Mouse (Mus musculus): ENCODE measurements around the gene Ddost. TPM values are rescaled to one million over a fixed set of nuclear protein-coding genes. Genes with fewer than 3 reads are reported as not detected.
"Not testable (repeated sequence)": the region's sequence is repeated elsewhere in the genome, so short reads cannot be mapped to it uniquely, and the experiment has no call there.

Gene Ddost
- total RNA-seq, 2 experiments from 2014 or later: 30.6 to 37.0 TPM

DNA sequence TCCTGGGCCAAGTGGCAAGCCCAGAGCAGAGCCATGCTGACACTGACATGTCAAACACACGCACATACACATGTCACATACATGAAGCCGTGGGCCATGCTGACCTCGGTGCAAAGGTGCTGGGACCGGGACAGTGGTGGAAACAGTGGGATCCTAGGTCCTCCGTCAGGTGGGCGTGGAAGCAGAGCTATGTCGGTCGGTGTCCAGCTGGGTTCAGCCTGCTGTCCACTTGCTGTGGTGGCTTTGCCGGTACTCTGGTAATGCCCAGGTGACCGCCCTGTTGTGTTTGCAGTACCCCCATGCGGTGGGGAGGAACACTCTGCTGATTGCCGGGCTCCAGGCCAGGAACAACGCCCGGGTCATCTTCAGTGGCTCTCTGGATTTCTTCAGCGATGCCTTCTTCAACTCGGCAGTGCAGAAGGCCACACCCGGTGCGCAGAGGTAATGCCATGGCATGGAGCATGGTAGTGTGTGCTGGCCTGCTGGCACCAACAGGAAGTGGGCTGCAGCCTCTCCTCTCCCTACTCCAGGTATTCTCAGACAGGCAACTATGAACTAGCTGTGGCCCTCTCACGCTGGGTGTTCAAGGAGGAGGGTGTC, 5.9 kb downstream of the Ddost start:
- DNase-seq: no peak

GRCm38 (mm10) chr4:138311595-138311994, 7.1 kb downstream of the Ddost start:
- DNase-seq: no peak

- no peak for DNase-seq
These were observed 7.6 kb downstream of the Ddost start for GRCm38 (mm10) chr4:138312105-138312504.

- DNase-seq: no peak
These were observed 8.5 kb downstream of the Ddost start for GRCm38 (mm10) chr4:138313021-138313420.

DNA sequence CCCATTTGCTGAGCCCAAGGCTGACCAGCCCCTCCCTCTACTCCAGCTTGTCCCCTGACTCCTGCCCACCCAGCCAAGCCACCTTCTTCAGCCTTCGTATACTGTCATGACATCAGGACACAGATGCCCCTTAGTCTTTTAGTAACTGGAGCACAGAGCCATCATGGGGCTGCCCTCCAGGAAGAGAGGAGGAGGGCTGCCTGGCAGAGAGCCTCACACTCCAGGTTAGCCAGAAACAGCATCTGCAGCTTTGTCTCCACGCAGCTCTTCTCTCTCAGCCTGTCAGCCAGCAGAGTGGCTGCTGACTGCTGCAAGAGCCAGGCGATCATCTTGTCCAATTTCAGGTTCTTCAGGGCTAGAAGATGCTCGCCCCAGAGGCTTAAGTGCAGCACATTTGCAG, 9.3 kb downstream of the Ddost start:
- DNase-seq: no peak

DNA sequence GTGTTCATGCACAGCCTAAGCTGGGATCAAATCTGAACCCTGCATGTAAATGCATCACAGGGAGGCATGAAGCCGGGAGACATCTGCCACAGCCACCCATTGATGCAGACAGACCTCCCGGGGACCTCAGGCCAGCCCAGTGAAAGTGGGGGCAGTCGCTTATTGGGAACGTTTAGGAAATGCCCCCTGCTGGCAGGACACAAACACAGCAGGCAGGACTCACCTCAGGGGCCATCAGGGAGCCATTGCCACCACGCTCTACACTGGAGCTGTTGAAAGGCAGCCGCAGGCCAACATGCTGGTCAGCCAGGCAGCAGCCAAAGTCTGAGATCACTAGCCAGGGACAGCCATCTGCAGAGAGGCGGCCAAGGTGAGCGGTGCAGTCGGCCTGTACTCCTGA, 11.3 kb downstream of the Ddost start:
- DNase-seq: no peak

- DNase-seq: no peak
These were observed 11.8 kb downstream of the Ddost start for GRCm38 (mm10) chr4:138316369-138316768.

- no peak for DNase-seq
These were observed 14.2 kb downstream of the Ddost start for GRCm38 (mm10) chr4:138318509-138319266.

GRCm38 (mm10) chr4:138319508-138319907, 15.0 kb downstream of the Ddost start:
- peak; percentile 63 for DNase-seq

DNA sequence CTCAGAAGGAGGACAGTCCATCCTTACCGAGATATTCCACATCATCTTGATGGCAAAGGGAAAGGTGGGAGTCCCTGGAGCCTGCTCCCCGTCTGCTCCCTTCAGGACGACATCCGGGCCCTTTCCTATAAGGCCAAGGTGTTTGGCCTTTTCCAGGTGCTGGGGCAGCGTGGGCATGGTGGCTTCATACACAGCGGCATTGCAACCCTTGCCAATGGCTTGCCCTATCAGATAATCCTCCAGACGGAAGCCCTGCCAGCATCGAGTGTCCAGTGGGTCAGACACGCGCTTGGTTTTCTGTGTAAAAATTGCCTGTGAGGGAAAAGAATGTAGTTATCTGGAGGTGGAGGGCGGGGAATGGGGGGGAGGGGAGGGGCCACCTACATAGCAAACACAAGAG, 16.2 kb downstream of the Ddost start:
- DNase-seq: no peak

DNA sequence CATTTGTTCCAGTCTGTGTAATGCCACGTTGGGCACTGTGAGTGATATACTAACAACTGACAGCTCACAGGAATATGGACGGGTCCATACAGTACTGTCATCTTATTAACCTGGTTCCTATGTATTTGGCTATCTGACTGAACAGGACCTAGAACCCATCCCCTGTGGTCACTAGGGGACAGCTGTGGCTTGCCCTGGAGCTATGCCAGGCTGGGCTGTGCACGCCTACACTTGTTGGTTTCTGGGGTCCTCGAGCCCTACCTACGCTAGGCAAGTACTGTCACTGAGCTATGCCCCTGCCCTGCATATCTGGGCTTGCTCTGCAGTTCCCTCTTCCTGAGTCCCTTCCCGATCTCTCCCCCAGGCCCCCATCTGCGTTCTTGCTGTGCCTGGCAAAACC, 17.0 kb downstream of the Ddost start:
- no peak for DNase-seq

DNA sequence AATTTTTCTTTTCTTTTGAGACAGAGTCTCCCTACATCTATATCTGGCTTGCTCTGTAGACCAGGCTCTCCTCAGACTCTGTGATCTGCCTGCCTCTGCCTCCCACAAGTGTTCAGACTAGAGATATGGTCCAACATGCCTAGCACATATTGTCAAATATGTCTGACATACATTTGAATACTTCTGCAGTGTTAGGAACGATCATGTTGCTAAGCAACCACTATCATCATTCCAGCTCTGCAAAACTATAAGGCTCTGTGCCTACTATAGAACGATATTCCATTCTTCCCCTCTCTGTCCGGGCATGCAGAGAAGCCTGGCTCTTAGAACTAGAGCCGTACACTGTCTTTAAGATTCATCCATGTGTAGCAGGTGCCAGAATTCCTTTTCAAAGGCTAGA, 18.2 kb downstream of the Ddost start:
- no peak for DNase-seq

DNA sequence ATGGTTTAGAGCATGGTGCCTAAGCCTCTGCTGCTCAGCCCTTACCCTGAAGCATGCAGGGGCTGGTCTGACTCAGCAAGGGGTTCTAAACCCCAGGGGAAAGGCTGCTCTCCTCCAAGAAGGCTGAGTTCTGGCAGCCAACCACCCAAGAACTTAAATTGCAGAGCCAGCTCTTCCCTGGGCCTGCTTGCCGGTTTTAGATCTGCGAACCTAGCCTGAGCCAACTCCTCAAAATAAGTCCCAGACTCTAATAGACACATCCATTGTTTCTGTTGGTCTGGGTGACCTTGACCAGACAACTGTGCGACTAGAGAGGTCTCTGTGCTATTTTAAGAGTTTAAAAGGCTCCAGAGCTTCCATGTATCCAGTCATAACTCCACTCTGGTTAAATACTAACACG, 19.2 kb downstream of the Ddost start:
- DNase-seq: no peak

GRCm38 (mm10) chr4:138324451-138324850, 19.9 kb downstream of the Ddost start:
- DNase-seq: no peak

DNA sequence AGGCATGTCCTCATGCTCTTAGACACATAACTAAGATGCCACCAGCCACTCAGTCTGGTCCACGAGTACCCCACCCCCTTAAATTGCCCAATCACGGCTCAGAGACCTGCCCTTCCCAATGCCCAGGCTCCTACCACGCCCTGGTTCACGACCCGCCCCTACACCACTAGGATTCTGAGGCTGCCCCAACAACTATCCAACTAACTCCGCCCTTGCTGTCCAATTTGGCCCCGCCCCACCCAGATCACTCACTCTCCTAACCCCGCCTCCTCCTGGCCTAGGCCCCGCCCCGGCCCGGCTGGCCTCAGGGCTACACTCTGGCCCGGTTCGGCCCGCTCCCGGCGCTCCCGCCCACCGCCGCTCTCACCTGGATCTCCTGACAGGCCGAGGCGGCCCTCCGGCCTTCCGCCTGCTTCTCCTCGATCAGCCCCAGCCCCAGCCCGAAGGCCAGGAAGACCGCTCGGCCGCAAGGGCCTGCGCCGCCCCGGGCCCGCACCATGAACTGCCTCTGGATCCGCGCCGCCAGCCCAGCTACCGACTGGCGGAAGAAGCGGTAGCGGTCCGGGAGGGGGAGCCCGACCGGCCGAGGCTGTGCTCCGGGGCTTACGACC, 21.0 kb downstream of the Ddost start:
- DNase-seq: peak; percentile 98

DNA sequence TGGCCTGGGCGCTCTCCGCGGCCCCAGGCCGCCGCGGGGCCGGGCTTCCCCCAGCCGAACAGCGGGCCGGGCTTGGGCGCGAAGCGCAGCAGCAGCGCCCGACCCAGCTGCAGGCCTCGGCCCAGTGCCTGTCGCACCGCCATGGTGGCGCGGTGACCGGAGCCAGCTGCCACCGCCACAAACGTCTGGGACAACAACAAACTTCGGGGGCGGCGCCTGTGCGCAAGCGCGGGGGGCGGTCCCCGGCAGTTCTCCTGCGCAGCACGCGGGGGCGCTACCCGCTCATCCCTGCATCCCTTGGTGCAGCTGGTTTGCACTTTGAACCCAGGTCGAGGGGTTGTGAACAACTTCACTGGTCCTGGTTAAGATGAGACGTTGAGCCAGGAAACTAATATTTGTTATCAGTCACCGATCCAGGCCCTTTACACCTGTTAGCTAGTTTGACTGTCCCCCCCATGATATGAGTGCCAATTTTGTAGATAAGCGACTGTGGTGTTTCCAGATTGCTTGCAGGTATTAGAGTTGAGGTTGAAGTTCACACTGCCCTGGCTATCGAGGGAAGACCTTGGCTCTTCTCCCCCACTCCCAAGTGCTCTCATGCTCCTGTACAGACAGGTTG, 21.7 kb downstream of the Ddost start, which contains the start of gene Pink1:
Pink1 (minus strand) TSS at position 231 of the 619 bp plus-strand sequence.
- DNase-seq: peak; percentile 92

DNA sequence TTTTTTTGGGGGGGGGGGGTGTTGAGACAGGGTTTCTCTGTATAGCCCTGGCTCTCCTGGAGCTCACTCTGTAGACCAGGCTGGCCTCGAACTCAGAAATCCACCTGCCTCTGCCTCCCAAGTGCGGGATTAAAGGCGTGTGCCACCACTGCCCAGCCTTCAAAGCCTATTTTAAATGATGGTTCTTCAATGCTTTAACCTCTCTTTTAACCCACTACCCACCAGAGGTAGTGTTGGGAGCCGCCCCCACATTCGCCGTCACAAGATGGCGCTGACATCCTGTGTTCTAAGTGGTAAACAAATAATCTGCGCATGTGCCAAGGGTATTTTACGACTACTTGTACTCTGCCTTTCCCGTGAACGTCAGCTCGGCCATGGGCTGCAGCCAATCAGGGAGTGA, 22.6 kb downstream of the Ddost start:
- DNase-seq: not testable (repeated sequence)

- DNase-seq: no peak
These were observed 23.5 kb downstream of the Ddost start for GRCm38 (mm10) chr4:138327891-138328470.

GRCm38 (mm10) chr4:138330264-138330671, 25.7 kb downstream of the Ddost start:
- DNase-seq: no peak

DNA sequence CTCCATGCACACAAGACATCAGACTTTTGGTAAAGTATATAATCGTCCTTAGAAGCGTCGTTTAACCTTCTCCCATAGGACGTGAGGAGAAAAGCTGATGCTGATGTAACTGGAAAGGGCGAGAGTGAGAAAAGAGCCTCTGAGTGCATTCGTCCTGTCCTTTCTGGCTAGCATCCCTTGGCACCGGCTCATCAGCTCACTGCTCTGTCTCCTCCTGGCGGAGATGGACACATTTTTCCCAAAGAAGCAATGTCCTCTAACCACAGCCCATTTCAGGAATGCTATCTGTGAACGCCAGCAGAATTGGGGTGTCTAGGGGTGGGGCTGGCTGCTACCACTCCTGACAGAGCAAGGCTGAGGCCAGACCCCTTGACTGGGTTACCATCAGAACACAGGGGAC, 27.1 kb downstream of the Ddost start:
- DNase-seq: peak; percentile 46

GRCm38 (mm10) chr4:138333135-138333534, 28.6 kb downstream of the Ddost start:
- no peak for DNase-seq

- peak; percentile 50 for DNase-seq
These were observed 30.5 kb downstream of the Ddost start for GRCm38 (mm10) chr4:138335036-138335435.

DNA sequence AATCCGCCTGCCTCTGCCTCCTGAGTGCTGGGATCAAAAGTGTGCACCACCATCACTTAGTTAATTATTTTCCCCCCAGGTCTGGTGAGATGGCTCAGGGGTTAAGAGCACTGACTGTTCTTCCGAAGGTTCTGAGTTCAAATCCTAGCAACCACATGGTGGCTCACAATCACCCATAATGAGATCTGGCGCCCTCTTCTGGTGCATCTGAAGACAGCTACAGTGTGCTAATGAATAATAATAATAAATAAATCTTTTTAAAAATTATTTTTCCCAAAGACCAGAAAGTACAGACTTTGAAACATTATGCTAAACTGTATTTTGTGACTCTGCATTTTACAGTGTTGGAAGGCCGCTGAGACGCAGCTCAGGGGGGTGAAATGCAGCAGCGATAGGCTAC, 31.1 kb downstream of the Ddost start:
- DNase-seq: no peak

Data from gastrocnemius, postnatal 25 days (tissue).